Mouse (Mus musculus) midbrain, embryonic 11.5 days (tissue): ENCODE results near the gene Fam189a1. TPM values are rescaled to one million over a fixed set of nuclear protein-coding genes. Genes with fewer than 3 reads are reported as not detected.
A peak's percentile ranks its signal among the peaks of the same experiment; 100 is the strongest.

ENCODE experiments used
- ATAC-seq: fragments of 200-750 bp; cut with Nextera tagmentation; 2 replicates; pipeline ENCODE4 v1.8.0; 2017; ENCODE audit warnings: moderate TSS enrichment, moderate library complexity; ENCODE audit not compliant: low FRiP score
- DNase-seq: peaks from one replicate; pipeline ENCODE4 v3.0.0; 2015; ENCODE audit warnings: low spot score; ENCODE audit errors: missing footprints
- H3K27ac ChIP-seq: fragments of 300-500 bp; sonication (generic); 2 replicates; pipeline ENCODE4 v1.5.1; 2014; ENCODE audit warnings: low read depth, low read length
- H3K27me3 ChIP-seq: fragments of 300-500 bp; sonication (generic); 2 replicates; pipeline ENCODE4 v1.6.1; 2014; ENCODE audit warnings: mild to moderate bottlenecking, low read length, moderate library complexity, mixed read lengths; ENCODE audit not compliant: control insufficient read depth, insufficient read depth
- H3K36me3 ChIP-seq: fragments of 300-500 bp; sonication (generic); 2 replicates; pipeline ENCODE4 v1.6.1; 2014; ENCODE audit warnings: mild to moderate bottlenecking, low read length, moderate library complexity, mixed read lengths; ENCODE audit not compliant: control insufficient read depth, insufficient read depth
- H3K4me1 ChIP-seq: fragments of 300-500 bp; sonication (generic); 2 replicates; pipeline ENCODE4 v1.6.1; 2014; ENCODE audit warnings: low read length; ENCODE audit not compliant: control insufficient read depth, insufficient read depth
- H3K4me2 ChIP-seq: fragments of 300-500 bp; sonication (generic); 2 replicates; pipeline ENCODE4 v1.6.1; 2014; ENCODE audit warnings: mild to moderate bottlenecking, moderate library complexity
- H3K4me3 ChIP-seq: fragments of 300-500 bp; sonication (generic); 2 replicates; pipeline ENCODE4 v1.5.1; 2014; ENCODE audit warnings: low read depth, low read length
- H3K9ac ChIP-seq: fragments of 300-500 bp; sonication (generic); 2 replicates; pipeline ENCODE4 v1.6.1; 2014; ENCODE audit warnings: low read length
- H3K9me3 ChIP-seq: fragments of 300-500 bp; sonication (generic); 2 replicates; pipeline ENCODE4 v1.6.1; 2016; ENCODE audit warnings: low read length; ENCODE audit not compliant: control insufficient read depth
- WGBS: fragments of 180-500 bp; shearing (Covaris S2); extraction: QIAGEN DNeasy Blood & Tissue Kit; methylation state at CpG from one replicate; pipeline ENCODE4 v1.1.7; 2014; 5-methylcytosine and 5-hydroxymethylcytosine counted together
- polyA plus RNA-seq: library from polyadenylated mRNA; unstranded; fragments of >200 nt; fragmentation: Nextera tagmentation; extraction: Ambion mirVana; gene quantifications from 2 replicates; pipeline ENCODE4 v1.2.1, GENCODE M21; 2014

The Fam189a1 gene
- polyA plus RNA-seq, 1 experiment from 2014 or later, result 3.4 TPM

GRCm38 (mm10) chr7:64962128-64962527 lies 194.2 kb downstream of the Fam189a1 start:
- Histone ChIP-seq H3K9ac (no peak overlapping the region), H3K4me2 (no peak overlapping the region), H3K4me3 (no peak overlapping the region), H3K4me1 (no peaks in the 10 kb centered on the region), H3K36me3 (no peaks in the 10 kb centered on the region), H3K9me3 (no peaks in the 10 kb centered on the region), H3K27me3 (no peaks in the 10 kb centered on the region), H3K27ac (no peak overlapping the region)
- WGBS, result 92% methylated on average over 3 of the region's 3 CpGs
- ATAC-seq (no peak), DNase-seq (peak; percentile 51)

- Histone ChIP-seq H3K9ac (no peak overlapping the region), H3K4me3 (no peak overlapping the region), H3K27ac (no peak overlapping the region), H3K4me2 (no peak overlapping the region), H3K4me1 (no peaks in the 10 kb centered on the region), H3K9me3 (no peaks in the 10 kb centered on the region), H3K36me3 (no peaks in the 10 kb centered on the region), H3K27me3 (no peaks in the 10 kb centered on the region)
- no peak for DNase-seq
- 61% methylated on average over 6 of the region's 6 CpGs for WGBS
- ATAC-seq, result no peak
Measured at GRCm38 (mm10) chr7:64959087-64959486, 197.3 kb downstream of the Fam189a1 start.

- Histone ChIP-seq H3K27me3 (no peaks in the 10 kb centered on the region), H3K9ac (no peak overlapping the region), H3K27ac (no peak overlapping the region), H3K4me1 (no peaks in the 10 kb centered on the region; the same call in 1 of the 2 replicates), H3K36me3 (no peaks in the 10 kb centered on the region), H3K9me3 (no peaks in the 10 kb centered on the region), H3K4me2 (no peak overlapping the region), H3K4me3 (no peak overlapping the region)
- WGBS, result 34% methylated on average over 2 of the region's 2 CpGs
- DNase-seq (no peak), ATAC-seq (no peak)
Measured at GRCm38 (mm10) chr7:64952181-64952580, 204.2 kb downstream of the Fam189a1 start.

- Histone ChIP-seq H3K36me3 (no peaks in the 10 kb centered on the region), H3K27ac (no peak overlapping the region), H3K9ac (no peak overlapping the region), H3K4me2 (no peak overlapping the region), H3K9me3 (no peaks in the 10 kb centered on the region), H3K4me1 (no peaks in the 10 kb centered on the region; the same call in 1 of the 2 replicates), H3K4me3 (no peak overlapping the region), H3K27me3 (no peaks in the 10 kb centered on the region)
- WGBS, result 67% methylated on average over 2 of the region's 2 CpGs
- ATAC-seq (no peak), DNase-seq (no peak)
Measured at GRCm38 (mm10) chr7:64950771-64951099, 205.6 kb downstream of the Fam189a1 start.

GRCm38 (mm10) chr7:64949910-64950770 lies 206.2 kb downstream of the Fam189a1 start:
- H3K4me1 ChIP-seq, result no peaks in the 10 kb centered on the region; the same call in 1 of the 2 replicates
- no peaks in the 10 kb centered on the region for H3K9me3 ChIP-seq
- DNase-seq (peak; percentile 94), ATAC-seq (peak; percentile 44; the same call in 1 of the 2 replicates)
- no peaks in the 10 kb centered on the region for H3K27me3 ChIP-seq
- H3K4me2 ChIP-seq, result no peak overlapping the region
- no peak overlapping the region for H3K9ac ChIP-seq
- no peak overlapping the region for H3K4me3 ChIP-seq
- no peak overlapping the region for H3K27ac ChIP-seq
- no peaks in the 10 kb centered on the region for H3K36me3 ChIP-seq
- WGBS, result 39% methylated on average over 12 of the region's 12 CpGs

- H3K9me3 ChIP-seq, result no peaks in the 10 kb centered on the region
Measured at GRCm38 (mm10) chr7:64949465-64949864, 206.9 kb downstream of the Fam189a1 start.

GRCm38 (mm10) chr7:64944686-64945085 lies 211.7 kb downstream of the Fam189a1 start:
- H3K4me3 ChIP-seq, result no peak overlapping the region
- WGBS, result 84% methylated on average over 5 of the region's 5 CpGs
- no peaks in the 10 kb centered on the region for H3K9me3 ChIP-seq
- DNase-seq (no peak), ATAC-seq (no peak)
- no peak overlapping the region for H3K9ac ChIP-seq
- no peaks in the 10 kb centered on the region; the same call in 1 of the 2 replicates for H3K4me1 ChIP-seq
- H3K36me3 ChIP-seq, result no peaks in the 10 kb centered on the region
- no peak overlapping the region for H3K4me2 ChIP-seq
- H3K27me3 ChIP-seq, result no peaks in the 10 kb centered on the region
- H3K27ac ChIP-seq, result no peak overlapping the region

More at GRCm38 (mm10) chr7:64949465-64949864, 206.9 kb downstream of the Fam189a1 start:
- DNase-seq, result no peak
- no peaks in the 10 kb centered on the region for H3K27me3 ChIP-seq
- ATAC-seq, result no peak
- no peak overlapping the region for H3K27ac ChIP-seq
- WGBS, result 67% methylated on average over 1 of the region's 1 CpGs
- no peaks in the 10 kb centered on the region for H3K36me3 ChIP-seq
- H3K4me1 ChIP-seq, result no peaks in the 10 kb centered on the region; the same call in 1 of the 2 replicates
- H3K4me2 ChIP-seq, result no peak overlapping the region
- H3K4me3 ChIP-seq, result no peak overlapping the region
- no peak overlapping the region for H3K9ac ChIP-seq

- DNase-seq (no peak), ATAC-seq (no peak)
- Histone ChIP-seq H3K4me1 (no peaks in the 10 kb centered on the region), H3K4me3 (no peak overlapping the region), H3K9me3 (no peaks in the 10 kb centered on the region), H3K9ac (no peak overlapping the region), H3K4me2 (no peak overlapping the region), H3K27ac (no peak overlapping the region), H3K36me3 (no peaks in the 10 kb centered on the region), H3K27me3 (no peaks in the 10 kb centered on the region)
- 81% methylated on average over 8 of the region's 8 CpGs for WGBS
Measured at GRCm38 (mm10) chr7:64944175-64944574, 212.2 kb downstream of the Fam189a1 start.

GRCm38 (mm10) chr7:64936927-64937326 lies 219.4 kb downstream of the Fam189a1 start:
- no peak overlapping the region for H3K9ac ChIP-seq
- ATAC-seq (no peak), DNase-seq (no peak)
- no peaks in the 10 kb centered on the region for H3K9me3 ChIP-seq
- H3K4me3 ChIP-seq, result no peak overlapping the region
- H3K36me3 ChIP-seq, result no peaks in the 10 kb centered on the region
- H3K27ac ChIP-seq, result no peak overlapping the region
- no peak overlapping the region for H3K4me2 ChIP-seq
- H3K4me1 ChIP-seq, result no peaks in the 10 kb centered on the region
- no peaks in the 10 kb centered on the region for H3K27me3 ChIP-seq
- WGBS, result 76% methylated on average over 4 of the region's 4 CpGs
